Mouse (Mus musculus): ENCODE measurements around the gene C1qtnf4.

C1qtnf4 gene

DNA sequence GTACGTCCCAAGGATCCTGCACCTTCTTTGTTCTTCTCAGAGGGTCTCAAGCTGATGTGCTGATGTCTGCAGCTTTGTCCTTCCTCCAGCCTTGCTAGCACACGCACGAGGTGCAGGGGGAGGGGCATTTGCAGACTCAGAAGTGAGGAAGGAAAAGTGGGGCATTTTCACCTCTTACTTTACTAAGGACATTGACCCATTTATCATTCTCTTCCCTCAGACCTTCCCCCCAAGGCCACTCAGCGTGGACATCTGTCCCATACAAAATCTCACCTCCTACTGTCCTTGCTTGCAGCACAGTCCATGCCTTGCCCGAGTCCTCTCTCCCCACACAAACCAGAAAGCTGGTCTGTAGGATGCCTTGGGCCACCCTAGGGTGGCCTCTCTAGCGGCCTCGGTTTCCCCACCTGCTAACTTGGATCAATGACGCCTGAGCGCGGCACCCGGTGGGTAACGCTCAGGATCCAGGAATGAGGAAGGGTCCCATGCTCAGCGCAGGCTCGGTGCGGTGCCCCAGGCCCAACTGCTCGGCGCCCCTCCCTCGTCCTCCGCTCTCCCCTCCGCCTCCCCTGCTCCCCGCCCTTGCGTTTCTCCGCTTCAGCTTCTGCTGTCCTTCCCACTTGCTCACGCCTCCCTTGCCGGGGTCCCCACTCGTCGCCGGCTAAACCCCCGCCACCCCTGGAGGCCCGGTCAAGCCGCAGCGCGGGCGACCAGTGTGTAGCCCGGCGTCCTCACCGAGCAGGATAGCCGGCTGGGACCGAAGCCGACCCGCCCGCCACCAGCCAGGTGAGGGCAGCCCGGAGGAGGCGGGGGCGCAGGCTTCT, at the start of gene C1qtnf4:
TSS of gene C1qtnf4 (plus strand) at position 643 of the 824 bp plus-strand sequence.
- DNase-seq, result peak in 1 of 2 experiments; percentile 4

DNA sequence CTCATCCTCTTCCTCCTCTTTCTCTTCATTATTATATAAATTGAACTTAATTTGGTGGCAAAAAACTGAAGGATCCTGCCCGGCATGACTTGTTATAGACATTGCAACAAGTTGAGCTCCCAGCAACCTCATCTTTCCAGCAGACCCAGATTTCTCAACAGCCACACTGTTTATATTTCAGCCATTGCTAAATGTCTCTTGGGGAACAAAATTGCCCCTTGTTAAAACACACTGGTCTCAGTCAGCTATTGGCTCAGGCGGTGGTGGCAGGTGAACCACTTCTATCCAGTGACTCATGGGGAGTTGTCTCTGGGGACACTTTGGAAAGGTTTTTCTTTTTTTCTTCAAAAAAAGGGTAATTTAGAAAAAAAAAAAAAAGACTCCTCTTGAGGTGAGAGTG, 47.0 kb upstream of the C1qtnf4 start:
- DNase-seq, result no peak

DNA sequence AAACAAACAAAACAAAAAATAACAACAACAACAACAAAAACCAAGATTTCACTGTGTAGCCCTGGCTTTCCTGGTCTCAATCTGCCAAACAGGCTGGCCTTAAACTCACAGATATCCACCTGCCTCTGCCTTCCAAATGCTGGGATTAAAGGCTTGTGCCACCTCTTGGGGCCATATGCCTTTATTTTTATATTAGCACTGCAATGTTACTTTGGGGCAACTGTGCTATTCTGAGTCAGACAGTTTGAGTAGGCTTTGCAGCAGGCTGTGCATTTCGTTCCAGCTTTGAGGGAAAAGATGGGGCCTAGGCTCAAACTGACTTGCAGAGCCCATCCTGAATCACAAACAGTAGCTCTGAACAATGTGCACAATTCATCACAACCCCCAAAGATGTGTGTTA, 42.0 kb upstream of the C1qtnf4 start:
- no peak for DNase-seq

DNA sequence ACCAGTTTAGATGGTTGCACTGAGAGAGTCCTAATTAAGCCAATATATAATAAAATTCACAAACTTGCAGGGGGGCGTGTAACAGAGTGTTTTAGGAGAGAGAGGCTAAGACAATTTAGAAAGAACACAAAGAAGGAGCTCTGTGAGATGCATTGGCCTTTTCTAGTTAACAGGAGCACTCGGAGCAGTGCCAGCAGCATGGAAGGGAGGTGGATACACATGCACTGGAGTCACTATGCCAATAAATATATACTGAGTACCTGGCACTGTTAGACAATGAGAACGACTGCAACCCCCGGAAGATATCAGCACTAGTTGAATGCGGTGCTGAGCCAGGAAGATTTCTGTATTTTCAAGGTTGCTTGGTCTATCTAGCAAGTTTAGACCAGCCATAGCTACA, 41.4 kb upstream of the C1qtnf4 start:
- DNase-seq, result no peak

DNA sequence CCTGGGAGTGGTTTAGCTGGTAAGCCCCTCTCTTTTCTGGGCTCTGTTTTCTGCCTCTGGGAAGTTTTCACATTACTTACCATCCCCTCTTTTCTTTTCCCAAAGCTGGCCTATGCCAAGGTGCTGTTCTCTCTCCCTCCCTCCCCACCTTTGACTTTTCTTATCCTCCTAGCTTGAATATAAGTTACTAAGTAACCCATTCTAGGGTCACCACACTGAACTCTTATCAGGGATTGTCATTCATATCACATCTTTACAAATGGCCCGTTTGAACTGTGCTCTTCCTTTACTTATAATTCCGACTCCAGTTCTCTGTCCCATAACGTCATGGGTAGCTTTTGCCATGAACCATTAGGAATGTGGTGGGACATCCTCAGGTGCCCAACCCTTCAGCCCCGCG, 40.4 kb upstream of the C1qtnf4 start:
- no peak for DNase-seq

DNA sequence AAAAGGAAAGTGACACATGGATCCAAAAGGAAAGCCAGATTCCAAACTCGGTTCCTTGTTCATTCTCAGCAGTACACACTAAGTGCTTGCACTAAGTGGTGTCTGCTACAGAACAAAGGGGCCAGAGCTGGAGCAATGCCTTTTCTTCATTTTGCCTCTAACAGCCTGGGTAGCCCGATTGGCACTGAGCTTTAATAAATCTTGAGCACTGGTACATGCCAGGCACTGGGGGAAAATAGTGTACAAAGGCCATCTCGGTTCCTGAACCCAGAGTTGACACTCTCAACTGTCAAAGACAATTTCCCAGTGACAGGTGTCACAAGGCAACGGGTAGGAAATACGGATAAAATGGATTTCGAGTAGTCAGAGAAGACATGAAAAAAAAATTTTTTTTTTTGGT, 39.5 kb upstream of the C1qtnf4 start:
- peak in 1 of 2 experiments; percentile 6 for DNase-seq

DNA sequence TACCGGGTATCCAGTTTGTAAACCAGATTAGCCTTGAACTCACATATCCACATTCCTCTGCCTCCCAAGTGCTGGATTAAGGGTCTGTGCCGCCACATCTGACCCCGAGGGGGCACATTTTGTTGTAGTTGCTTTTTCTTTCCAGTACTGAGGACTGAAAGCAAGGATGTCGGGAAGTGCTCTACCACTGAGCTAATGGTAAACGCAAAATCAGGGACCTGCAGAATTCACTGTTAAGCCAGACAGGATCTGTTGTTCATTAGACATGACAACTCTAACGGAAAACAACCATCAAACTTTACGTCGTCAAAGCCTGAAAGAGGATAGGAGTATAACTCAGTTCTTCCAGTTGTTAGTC, 39.1 kb upstream of the C1qtnf4 start:
- DNase-seq, result no peak

DNA sequence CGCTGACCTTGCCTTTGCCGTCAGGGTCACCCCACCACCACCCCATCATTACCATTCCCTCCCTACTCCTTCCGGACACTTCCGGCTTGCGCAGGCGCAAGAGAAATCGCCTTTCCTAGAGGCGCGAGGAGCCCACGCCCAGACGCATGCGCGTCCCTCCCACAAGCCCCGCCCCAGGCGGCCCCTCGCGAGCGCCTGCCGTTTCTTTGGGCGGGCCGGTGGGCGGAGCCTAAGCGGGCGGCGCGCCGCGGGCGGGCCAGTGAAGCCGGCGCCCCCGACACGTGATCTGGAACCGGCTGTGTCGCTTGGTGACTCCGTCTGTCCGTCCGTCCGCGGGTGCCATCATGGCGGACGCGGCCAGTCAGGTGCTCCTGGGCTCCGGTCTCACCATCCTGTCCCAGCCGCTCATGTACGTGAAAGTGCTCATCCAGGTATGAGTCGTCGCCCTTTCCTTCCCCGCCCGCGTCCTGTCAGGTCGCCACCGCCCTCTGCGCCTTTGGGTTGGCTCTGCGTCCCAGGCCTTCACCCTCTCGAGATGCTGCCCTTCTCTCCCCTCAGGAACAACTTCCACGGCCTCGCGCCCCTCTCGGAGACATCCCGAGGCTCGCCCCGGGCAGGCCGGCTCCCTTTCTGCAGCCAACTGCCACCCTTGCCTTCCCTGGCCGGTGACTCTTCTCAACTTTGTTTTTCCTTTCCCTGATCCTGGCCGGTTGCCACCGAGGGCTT, 38.5 kb upstream of the C1qtnf4 start, which contains the start of gene Mtch2:
TSS of gene Mtch2 (plus strand) at position 201 of the 726 bp plus-strand sequence.
- DNase-seq, result peak; percentile 98 to 99

DNA sequence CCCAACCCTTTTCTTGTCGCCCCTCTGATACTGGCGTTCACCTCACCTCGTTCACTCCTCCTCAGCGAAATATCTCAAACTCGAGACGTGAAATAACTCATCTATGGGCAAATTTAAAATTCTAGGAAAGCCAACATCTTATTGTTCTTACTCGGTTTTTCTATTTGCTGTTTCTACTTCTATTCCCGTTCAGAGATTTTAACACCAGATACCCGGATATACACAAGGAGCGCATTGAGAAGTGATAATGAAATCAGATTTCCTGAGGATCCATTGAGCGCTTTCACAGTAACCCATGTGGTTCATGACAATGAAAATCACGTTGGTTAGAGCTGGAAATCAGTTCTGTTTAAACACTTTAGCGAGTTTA, 38.0 kb upstream of the C1qtnf4 start:
- no peak for DNase-seq

DNA sequence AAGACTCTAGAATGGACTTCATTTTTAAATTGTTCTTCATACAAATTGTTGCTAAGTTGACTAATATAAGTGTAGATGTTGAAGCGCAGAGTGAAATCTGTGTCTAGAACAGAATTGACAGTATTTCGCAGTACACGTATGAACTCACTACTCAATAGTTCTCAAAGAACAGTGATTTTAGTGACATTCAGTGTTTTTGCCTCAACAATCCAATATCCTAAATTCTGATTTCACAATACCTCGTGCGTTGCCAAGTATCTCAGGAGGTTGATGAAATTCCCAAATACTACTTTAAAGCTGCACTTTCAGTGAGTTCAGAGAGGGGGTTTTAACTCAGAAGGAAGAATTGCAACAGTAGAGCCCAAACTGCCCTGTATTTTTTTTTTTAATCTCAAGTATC, 37.3 kb upstream of the C1qtnf4 start:
- no peak for DNase-seq

DNA sequence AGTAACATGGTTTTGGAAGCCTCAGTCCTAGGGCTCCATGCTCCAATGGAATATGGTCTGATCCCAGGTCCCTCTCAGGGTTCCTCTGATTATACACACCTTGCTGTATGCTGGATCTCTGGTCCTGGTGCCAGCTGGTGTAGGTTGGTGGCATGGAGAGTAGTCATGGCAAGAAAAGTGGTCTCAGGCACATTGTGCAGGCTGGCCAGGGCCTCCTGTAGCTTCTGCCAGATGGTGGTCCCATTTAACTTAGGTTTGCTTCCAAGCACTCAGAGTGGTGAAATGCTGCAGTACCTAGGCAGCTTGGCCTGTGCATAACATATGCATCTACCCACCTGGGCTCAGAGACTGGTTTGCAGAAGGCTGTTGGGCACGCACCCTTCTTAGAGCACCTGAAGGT, 35.3 kb upstream of the C1qtnf4 start:
- no peak for DNase-seq

DNA sequence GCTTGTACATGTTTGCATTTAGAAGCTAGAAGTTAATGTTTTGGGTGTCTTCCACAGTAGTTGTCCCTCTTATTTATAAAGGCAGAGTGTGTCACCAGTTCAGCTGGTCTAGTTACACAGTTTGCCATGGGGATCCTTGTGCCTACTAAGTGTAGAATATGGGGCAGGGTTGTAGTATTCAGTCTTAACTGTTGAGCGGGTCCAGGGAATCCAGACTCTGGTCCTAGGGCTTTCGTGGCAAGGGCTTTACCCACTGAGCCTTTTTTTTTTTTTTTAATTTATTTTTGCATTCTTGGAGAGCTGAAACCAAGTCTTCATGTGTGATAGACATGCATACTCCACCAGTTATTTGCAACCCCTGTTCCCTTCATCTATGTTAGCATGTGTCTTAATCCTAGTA, 24.2 kb upstream of the C1qtnf4 start:
- DNase-seq, result no peak

DNA sequence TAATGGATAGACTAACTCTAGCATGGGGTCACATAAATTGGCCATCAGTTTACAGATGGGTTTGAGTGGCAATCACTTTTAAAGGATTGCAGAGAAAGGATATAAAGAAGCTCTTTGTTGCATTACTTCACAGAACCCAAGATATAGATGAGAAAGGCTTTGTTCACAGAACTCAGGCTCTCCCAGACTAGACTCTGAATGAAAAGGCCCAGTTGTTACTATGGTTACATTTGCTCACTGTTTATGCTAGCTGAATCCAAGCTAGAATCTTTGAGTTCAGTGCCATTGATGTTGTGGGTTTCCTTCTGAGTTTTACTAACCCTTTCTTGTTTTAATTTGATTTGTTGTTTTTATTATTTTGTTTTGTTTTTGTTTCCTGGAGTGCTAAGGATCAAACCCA, 21.5 kb upstream of the C1qtnf4 start:
- DNase-seq, result no peak

DNA sequence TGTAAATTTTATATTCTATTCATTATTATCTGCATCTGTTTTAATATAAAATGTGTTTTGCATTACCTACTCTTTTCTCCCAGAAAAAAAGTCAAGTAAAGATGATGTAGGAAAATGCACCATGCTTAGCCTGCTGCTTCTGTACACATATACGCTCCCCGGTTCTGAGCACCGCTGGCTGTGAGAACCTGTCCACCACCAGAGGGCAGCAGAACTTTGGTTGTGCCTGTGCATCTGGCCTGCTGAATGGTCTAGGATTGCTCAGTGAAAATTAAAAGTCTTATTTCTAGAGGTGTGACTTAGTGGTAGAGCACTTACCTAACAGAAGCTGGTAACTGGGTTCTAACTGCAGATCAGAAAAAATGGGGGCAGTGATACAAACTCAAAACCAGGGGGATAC, 19.1 kb upstream of the C1qtnf4 start:
- peak; percentile 83 for DNase-seq

DNA sequence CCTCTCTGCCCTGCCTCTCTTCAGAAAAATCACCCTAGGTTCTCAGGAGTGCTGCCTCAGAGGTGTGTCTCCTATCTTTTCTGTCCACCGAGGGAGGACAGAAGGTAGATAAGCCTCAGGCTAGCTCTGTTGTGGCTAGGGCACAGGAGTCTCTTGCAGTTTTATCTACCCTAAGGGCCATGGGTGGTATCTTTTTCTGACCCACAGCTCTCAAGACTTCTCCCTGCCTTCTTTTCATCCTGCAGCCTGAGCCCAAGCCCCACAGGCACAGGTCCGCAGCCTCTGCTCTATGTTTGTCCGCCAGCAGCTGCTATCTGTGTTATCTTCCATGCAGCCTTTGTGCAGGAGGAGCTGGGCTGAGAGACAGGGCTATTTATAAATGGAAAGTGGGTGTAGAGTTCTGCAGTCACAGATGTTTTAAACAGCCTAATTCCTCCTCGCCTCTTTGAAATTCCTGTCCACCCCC, 15.5 kb upstream of the C1qtnf4 start:
- DNase-seq, result no peak

DNA sequence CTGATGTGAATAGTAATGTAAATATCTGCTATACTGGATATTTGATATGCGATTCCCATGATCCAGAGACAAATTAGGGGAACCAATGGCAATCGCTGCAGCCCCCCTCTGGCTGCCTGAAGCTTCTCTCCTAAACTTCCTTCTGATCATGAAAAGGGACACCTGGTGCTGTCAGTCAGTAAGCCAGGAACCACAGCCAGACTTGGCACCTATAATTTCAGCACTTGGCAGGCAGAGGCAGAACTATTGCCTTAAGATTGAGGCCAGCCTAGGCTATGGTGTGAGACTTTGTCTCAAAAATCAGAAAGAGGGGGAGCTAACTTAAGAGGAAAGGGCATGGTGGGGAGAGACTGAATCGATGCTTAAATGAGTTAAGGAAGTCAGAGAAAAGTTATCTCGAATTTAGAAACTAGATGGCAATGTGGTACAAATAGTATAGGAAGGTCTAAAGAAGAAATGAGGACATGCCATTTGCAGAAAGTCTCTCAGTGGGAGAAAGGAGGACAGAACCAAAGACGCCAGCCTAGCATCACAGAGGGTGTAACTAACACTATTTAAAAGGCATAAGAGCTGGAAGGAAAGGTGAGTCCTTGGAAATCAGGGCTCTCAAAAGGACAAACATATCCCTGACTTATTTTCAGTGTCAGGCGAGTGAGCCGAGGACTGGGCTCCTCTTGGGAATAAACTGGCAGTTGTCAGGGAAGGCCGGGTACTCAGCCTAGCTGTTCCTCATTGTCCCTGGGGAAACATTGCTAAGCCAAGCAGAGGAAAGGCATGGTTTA, 14.3 kb upstream of the C1qtnf4 start:
- no peak for DNase-seq

DNA sequence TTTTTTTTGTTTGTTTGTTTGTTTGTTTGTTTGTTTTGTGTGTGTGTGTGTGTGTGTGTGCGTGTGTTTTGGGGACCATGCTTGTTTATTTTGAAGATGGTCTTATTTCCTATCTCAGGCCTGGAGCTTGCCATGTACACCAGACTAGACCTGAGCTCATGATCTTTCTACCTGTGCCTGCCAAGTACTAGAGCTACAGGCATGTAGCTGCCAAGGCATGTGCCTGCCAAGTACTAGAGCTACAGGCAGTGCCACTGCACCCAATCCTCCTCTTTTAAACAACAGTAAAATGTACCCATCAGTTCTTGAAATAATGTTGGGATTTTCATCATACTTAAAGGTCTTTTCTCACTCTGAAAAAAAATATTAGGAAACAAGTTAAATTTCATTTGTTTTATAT, 11.6 kb upstream of the C1qtnf4 start:
- no peak for DNase-seq

DNA sequence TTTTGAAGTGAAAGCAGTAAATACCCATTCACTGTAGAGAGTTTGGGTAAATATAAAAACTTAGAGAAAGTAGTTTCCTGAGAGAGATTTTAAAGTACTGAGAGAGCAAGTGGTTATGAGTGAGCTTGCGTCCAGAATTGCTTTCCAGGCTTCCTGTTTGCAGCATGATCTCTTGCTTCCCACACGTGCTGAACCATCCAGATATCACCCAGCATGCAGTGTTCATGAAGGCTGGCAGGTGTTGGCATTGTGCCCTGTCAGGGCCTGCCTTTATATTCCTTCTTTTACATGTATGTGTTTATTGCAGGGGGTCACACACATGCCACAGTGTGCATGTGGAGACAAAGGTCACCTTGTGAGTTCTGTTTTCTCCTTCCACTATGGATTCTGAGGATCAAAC, 10.4 kb upstream of the C1qtnf4 start:
- no peak for DNase-seq

DNA sequence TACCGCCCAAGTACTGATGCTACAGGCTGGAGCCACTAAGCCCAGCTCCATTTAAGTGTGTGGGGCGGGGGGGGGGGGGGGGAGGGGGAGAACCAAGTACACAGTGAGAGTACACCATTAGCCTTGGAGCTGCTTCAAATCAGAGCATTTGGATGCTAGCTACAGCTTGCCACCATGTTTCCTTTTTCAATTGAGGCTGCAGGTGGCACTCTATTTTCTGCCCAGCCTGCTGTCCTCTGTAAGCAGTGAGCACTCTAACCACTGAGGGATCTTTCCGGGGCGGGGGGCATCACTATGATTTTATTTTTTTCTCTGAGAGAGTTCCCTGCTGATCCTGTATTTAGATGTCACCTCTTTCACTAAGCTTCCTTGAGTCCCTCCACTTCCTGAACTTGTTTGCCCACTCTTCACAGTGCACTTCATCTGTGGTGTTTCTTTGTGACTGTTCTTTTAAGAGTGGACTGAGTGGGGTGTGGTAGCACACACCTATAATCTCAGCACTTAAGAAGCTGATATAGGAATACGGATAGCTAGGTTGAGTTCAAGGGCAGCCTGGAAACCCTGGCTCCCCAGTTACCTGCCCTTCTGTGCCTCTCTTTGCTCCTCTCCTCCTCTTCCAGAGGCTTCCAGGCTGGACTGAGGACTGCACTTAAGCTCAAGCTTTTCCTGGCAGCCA, 7.9 kb upstream of the C1qtnf4 start:
- no peak for DNase-seq

DNA sequence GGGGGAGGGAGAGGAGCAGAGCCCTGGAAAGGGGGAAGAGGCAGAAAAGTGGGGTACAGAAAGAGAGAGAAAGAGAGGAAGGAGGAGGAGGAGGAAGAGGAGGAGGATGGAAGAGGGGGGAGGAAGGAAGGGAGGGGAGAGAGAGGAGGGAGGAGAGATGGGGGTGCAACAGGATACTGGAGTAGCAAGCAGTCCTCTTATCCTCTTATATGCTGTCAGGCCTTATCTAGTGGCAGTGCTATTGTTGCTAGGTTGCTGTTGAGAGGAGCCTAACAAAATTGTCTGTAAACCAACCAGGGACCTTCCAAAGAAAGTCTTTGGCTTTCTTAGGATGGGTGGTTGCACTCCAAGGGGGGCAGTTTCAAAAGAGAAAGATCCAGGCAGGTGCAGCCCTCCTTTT, 6.2 kb upstream of the C1qtnf4 start:
- DNase-seq, result no peak

DNA sequence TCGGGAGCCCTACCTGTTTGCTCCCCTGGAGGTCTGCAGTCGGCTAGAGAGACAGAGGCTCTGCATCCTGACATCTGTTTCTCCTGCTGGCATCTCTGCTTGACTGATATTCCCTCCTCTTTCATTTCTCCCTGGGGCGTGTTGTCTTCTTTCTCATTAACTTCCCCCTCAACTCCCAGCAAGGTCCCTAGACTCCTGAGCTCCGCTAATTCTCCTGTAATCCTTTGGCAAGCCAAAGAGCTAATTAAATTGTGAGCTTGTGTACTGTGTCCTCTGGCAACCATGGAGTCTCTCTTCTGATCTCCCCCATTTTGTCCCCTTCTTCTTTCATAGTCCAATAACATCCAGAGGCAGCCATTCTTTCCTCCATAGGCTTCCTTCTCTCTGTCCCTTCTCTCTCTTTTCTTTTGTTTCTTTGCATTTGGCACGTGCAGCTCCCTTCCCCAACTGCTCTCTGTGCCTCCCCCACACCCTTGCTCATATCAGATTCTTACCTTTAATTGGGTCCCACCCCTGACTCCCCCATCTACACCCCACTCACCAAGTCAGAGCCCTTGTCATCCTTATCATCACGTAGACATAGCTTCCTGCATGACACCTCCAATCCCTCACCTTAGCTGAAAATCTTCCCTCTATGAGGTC, 5.4 kb upstream of the C1qtnf4 start:
- no peak for DNase-seq

DNA sequence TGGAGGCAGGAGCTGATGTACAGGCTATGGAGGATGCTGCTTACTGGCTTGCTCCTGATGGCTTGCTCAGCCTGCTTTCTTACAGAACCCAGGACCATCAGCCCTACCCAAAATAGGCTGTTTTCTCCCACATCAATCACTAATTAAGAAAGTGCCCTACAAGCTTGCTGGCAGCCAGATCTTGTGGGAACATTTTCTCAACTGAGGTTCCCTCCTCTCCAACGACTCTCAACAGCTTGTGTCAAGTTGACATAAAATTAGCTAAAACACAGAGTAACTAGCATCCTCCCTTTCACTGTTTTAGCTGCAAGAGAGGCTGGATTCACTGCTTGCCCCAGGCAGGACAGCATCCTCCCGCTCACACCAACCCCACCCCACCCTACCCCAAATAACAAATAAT, 3.8 kb upstream of the C1qtnf4 start:
- DNase-seq, result no peak

DNA sequence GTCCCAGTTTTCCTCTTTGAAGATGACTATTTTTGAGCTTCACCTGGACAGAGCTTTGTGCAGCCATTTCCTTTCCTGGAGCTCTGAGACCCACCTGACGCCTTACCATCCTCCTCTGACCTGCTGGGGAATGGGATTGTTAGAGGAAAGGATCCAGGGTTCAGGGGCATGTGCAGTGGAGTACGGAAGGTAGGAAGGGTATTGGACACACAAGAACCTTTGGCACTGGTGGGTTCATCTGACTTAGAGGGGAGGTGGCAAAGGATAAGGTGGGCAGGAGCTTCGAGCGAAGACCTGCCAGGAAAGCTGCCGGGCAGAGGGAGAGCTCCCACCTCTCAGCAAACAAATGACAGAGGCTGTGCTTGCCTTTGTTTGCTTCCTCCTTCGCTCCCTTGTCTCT, 776 bp downstream of the C1qtnf4 start:
- DNase-seq, result no peak
